Mouse (Mus musculus) hindbrain, embryonic 14.5 days (tissue): ENCODE data around the gene Slc9b1. TPM values are rescaled to one million over a fixed set of nuclear protein-coding genes. Genes with fewer than 3 reads are reported as not detected.

ENCODE experiments used
- ATAC-seq: fragments of 200-750 bp; cut with Nextera tagmentation; 2 replicates; pipeline ENCODE4 v1.8.0; 2017; ENCODE audit warnings: moderate number of reproducible peaks, mild to moderate bottlenecking, moderate TSS enrichment, moderate library complexity; ENCODE audit not compliant: low FRiP score
- DNase-seq: peaks from one replicate; pipeline ENCODE4 v3.0.0-alpha.2; 2015; ENCODE audit warnings: low spot score
- H3K27ac ChIP-seq: fragments of 300-500 bp; sonication (generic); 2 replicates; pipeline ENCODE4 v1.5.1; 2014; ENCODE audit warnings: mild to moderate bottlenecking, moderate library complexity
- H3K27me3 ChIP-seq: fragments of 300-500 bp; sonication (generic); 2 replicates; pipeline ENCODE4 v1.6.1; 2014; ENCODE audit warnings: mild to moderate bottlenecking, low read length, mixed read lengths; ENCODE audit not compliant: control insufficient read depth, insufficient read depth
- H3K36me3 ChIP-seq: fragments of 300-500 bp; sonication (generic); replicated peaks from 2 replicates; pipeline ENCODE4 v1.6.1; 2014; ENCODE audit not compliant: control insufficient read depth, insufficient read depth
- H3K4me1 ChIP-seq: fragments of 300-500 bp; sonication (generic); replicated peaks from 2 replicates; pipeline ENCODE4 v1.6.1; 2014; ENCODE audit warnings: antibody characterized with exemption, low read length, mixed read lengths; ENCODE audit not compliant: control insufficient read depth, insufficient read depth
- H3K4me2 ChIP-seq: fragments of 300-500 bp; sonication (generic); replicated peaks from 2 replicates; pipeline ENCODE4 v1.6.1; 2014; ENCODE audit warnings: mild to moderate bottlenecking, moderate library complexity
- H3K4me3 ChIP-seq: fragments of 300-500 bp; sonication (generic); replicated peaks from 2 replicates; pipeline ENCODE4 v1.5.1; 2014; ENCODE audit warnings: mild to moderate bottlenecking, low read length
- H3K9ac ChIP-seq: fragments of 300-500 bp; sonication (generic); 2 replicates; pipeline ENCODE4 v1.6.1; 2014
- H3K9me3 ChIP-seq: fragments of 300-500 bp; sonication (generic); 2 replicates; pipeline ENCODE4 v1.6.1; 2016; ENCODE audit warnings: low read length; ENCODE audit not compliant: control insufficient read depth
- WGBS: fragments of 180-500 bp; shearing (Covaris S2); extraction: QIAGEN DNeasy Blood & Tissue Kit; methylation state at CpG from one replicate; pipeline ENCODE4 v1.1.7; 2014; 5-methylcytosine and 5-hydroxymethylcytosine counted together
- polyA plus RNA-seq: library from polyadenylated mRNA; unstranded; fragments of >200 nt; fragmentation: Nextera tagmentation; extraction: Ambion mirVana; gene quantifications from 2 replicates; pipeline ENCODE4 v1.2.1, GENCODE M21; 2014

Slc9b1 gene
- polyA plus RNA-seq, 1 experiment from 2014 or later = 0.16 TPM

DNA sequence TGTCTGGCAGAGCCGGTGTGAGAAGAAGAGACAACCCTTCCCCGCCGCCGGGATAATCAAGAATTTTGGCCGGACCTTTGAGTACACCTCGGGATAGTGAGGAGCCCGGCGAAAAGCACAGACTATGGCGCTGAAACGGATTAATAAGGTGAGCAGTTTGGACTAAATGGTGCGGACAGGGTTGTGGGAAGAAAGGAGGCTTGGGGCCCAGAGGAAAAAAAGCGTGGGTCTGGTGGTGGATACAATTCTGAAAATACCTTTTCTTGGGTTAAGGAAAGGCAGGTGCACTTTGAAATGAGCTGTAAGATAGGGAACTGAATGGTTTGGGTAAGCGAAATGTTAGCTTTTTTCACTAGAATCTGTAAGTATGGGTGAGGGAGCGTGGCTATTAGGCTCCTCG is 91.8 kb downstream of the Slc9b1 start:
- ATAC-seq (no peak), DNase-seq (no peak)
- Histone ChIP-seq H3K9me3 (no peaks in the 10 kb centered on the region), H3K27me3 (no peaks in the 10 kb centered on the region), H3K9ac (peak overlapping the region; percentile 90), H3K4me1 (peaks cover 35% of the 10 kb centered on the region), H3K4me3 (peak overlapping the region; percentile 82), H3K36me3 (peaks cover 12% of the 10 kb centered on the region), H3K4me2 (peak overlapping the region; percentile 93), H3K27ac (peak overlapping the region; percentile 98)
- 3% methylated on average over 15 of the region's 15 CpGs for WGBS

DNA sequence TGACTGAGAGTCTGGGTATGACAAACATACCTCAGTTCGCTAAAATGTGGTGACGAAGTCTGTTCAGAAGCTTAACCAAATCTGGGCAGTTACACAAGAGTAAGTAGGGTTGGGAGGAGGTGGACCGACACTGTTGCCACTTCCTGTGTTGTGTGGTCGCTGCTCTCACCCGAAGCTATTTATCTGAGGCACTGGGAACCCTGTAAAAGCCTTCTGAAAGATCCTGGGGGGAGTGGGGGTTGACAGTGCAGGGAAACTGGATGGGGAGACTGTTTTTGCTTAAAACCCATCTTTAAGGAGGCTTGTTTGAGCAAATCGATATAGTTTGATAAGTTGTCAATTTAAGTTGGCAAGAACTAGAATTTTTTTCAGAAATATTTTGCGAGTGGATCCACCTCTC is 92.4 kb downstream of the Slc9b1 start:
- H3K9me3 ChIP-seq = no peaks in the 10 kb centered on the region
- ATAC-seq (no peak), DNase-seq (no peak)
- H3K4me1 ChIP-seq = peaks cover 35% of the 10 kb centered on the region
- peak overlapping the region; percentile 82 for H3K4me3 ChIP-seq
- peak overlapping the region; percentile 90 for H3K9ac ChIP-seq
- peak overlapping the region; percentile 93 for H3K4me2 ChIP-seq
- peaks cover 16% of the 10 kb centered on the region for H3K36me3 ChIP-seq
- no peak overlapping the region; the same call in 1 of the 2 replicates for H3K27ac ChIP-seq
- WGBS = 32% methylated on average over 7 of the region's 7 CpGs
- no peaks in the 10 kb centered on the region for H3K27me3 ChIP-seq

DNA sequence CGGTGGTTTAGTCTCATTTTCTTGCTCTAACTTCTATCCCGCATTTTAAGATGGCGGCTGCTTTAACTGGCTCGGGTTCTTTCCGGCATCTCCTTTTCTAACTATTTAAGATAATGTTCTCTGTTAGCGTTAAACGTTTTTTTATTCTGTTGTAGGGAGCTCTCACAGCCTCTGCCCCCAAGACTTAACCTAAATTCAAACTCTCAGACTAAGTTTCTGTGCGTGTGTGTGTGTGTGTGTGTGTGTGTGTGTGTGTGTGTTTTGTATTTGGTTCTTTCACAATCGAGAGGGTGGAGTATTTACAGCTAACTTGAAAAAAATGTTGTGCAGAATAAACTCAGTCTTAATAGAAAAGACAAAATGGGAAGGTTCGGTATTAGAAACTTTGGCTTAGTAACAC is 92.8 kb downstream of the Slc9b1 start:
- peak overlapping the region; percentile 93 for H3K4me2 ChIP-seq
- no peak for ATAC-seq
- 55% methylated on average over 10 of the region's 10 CpGs for WGBS
- peaks cover 35% of the 10 kb centered on the region for H3K4me1 ChIP-seq
- DNase-seq = no peak
- H3K36me3 ChIP-seq = peaks cover 16% of the 10 kb centered on the region
- peak overlapping the region; percentile 82 for H3K4me3 ChIP-seq
- H3K27me3 ChIP-seq = no peaks in the 10 kb centered on the region
- no peak overlapping the region for H3K27ac ChIP-seq
- H3K9ac ChIP-seq = peak overlapping the region; percentile 90
- no peaks in the 10 kb centered on the region for H3K9me3 ChIP-seq

DNA sequence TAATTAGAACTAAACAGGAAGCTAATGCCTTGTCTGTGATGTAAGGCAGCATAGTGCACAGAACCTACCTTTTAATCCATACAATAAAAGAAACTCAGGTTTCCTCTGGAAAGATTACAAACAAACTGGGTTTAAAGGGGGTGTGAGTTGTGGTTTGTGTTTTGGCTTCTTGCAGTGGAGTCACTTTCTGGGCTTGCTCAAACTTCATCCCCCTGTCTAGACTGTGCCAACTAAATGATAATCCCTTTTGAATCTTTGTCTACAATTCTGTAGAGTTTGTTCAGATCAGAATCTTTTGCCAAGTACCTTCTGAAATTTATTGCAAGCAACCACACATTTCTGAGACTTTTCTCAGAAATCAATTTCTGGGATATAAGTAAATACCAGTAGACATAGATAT is 97.1 kb downstream of the Slc9b1 start:
- no peak for DNase-seq
- no peak for ATAC-seq

More for the DNA sequence above, 97.1 kb downstream of the Slc9b1 start:
- Histone ChIP-seq H3K9ac (no peak overlapping the region), H3K27me3 (no peaks in the 10 kb centered on the region), H3K4me3 (no peak overlapping the region), H3K4me2 (no peak overlapping the region), H3K4me1 (peaks cover 26% of the 10 kb centered on the region), H3K36me3 (peaks cover 18% of the 10 kb centered on the region), H3K27ac (no peak overlapping the region), H3K9me3 (no peaks in the 10 kb centered on the region)

Other genes starting within 250 kb of the Slc9b1 start
- gene Cenpe, start 135.5 kb upstream of the Slc9b1 start, polyA plus RNA-seq = 4.1 and 6.3 TPM in 2 replicates
- gene Bdh2, start 66.8 kb upstream of the Slc9b1 start, polyA plus RNA-seq = 4.6 and 5.5 TPM in 2 replicates
- 1.8 and 2.9 TPM in 2 replicates for gene Slc9b2, start 40.3 kb upstream of the Slc9b1 start, polyA plus RNA-seq
- 57.6 and 60.7 TPM in 2 replicates for gene Cisd2, start 75.9 kb downstream of the Slc9b1 start, polyA plus RNA-seq
- 403 and 439 TPM in 2 replicates for gene Ube2d3, start 90.1 kb downstream of the Slc9b1 start, polyA plus RNA-seq
- gene Manba, start 137.6 kb downstream of the Slc9b1 start, polyA plus RNA-seq = 8.1 and 8.3 TPM in 2 replicates